ENCODE assay signal across 23 mouse cellular contexts in genomic region chr13:55102366-55102765, GRCm38 (mm10). TPM values are rescaled to one million over a fixed set of nuclear protein-coding genes. Genes with fewer than 3 reads are reported as not detected.
"Had no signal": no experiment of that assay in that cellular context is flagged by ENCODE, and none has a peak within 500 bp of the region (broad histone marks: within the 10 kb centered on the region; RNA-seq: fewer than 3 reads in every experiment).

No protein-coding gene starts in this region.

- H3K4me3 ChIP-seq: megakaryocyte, embryonic 14.5 days; midbrain, embryonic 13.5 days; midbrain, embryonic 15.5 days; neural tube, embryonic 12.5 days had no signal

- H3K27ac ChIP-seq: macrophage; midbrain, embryonic 13.5 days; midbrain, embryonic 15.5 days; neural tube, embryonic 12.5 days had no signal

- H3K9me3 ChIP-seq: megakaryocyte, embryonic 14.5 days; midbrain, embryonic 13.5 days; midbrain, embryonic 15.5 days; neural tube, embryonic 12.5 days had no signal

- H3K9ac ChIP-seq: lung, embryonic 14.5 days; midbrain, embryonic 13.5 days; midbrain, embryonic 15.5 days; neural tube, embryonic 12.5 days had no signal

- DNase-seq: lung, adult 18-20 months; lung, embryonic 14.5 days; lung, postnatal 10 days; right cerebral cortex, postnatal 25 days; right cerebral cortex, postnatal 4 days; spleen, adult 18-20 months; thymus, adult 18-20 months had no signal

- H3K36me3 ChIP-seq: midbrain, embryonic 13.5 days; midbrain, embryonic 15.5 days; neural tube, embryonic 12.5 days had no signal

- H3K27me3 ChIP-seq: megakaryocyte, embryonic 14.5 days; midbrain, embryonic 13.5 days; midbrain, embryonic 15.5 days; neural tube, embryonic 12.5 days had no signal

RNA-seq across cellular contexts. Expression of gene Gm17617, which starts 31.0 kb away (rescaled TPM):
- total RNA-seq: megakaryocyte progenitor cell, adult 5-6 weeks; midbrain, postnatal 0 days; monocyte, adult 5-6 weeks; neutrophil, adult 5-6 weeks had no signal
- polyA plus RNA-seq: lung, embryonic 14.5 days; lung, embryonic 16.5 days; macrophage; midbrain, embryonic 11.5 days; midbrain, embryonic 13.5 days; midbrain, embryonic 15.5 days; midbrain, postnatal 0 days; neural tube, embryonic 12.5 days; neural tube, embryonic 14.5 days; small intestine, adult 2 months; stomach, embryonic 14.5 days; stomach, embryonic 16.5 days; thymus, postnatal 0 days had no signal

RNA-seq across cellular contexts. Expression of gene Fgfr4, which starts 50.1 kb away (rescaled TPM):
- total RNA-seq: megakaryocyte progenitor cell, adult 5-6 weeks; monocyte, adult 5-6 weeks; neutrophil, adult 5-6 weeks had no signal
- polyA plus RNA-seq: macrophage; thymus, postnatal 0 days had no signal
